Mouse (Mus musculus) liver, embryonic 12.5 days (tissue): ENCODE data around the gene St8sia1. TPM values are rescaled to one million over a fixed set of nuclear protein-coding genes. Genes with fewer than 3 reads are reported as not detected.

Experiments used
- ATAC-seq: fragments of 200-750 bp; cut with Nextera tagmentation; 2 replicates; pipeline ENCODE4 v1.8.0; 2017; ENCODE audit warnings: moderate number of reproducible peaks, mild to moderate bottlenecking, moderate library complexity
- H3K27ac ChIP-seq: fragments of 300-500 bp; sonication (generic); 2 replicates; pipeline ENCODE4 v1.5.1; 2016; ENCODE audit warnings: mild to moderate bottlenecking
- H3K27me3 ChIP-seq: fragments of 300-500 bp; sonication (generic); replicated peaks from 2 replicates; pipeline ENCODE4 v1.6.1; 2016; ENCODE audit warnings: mild to moderate bottlenecking, moderate library complexity
- H3K36me3 ChIP-seq: fragments of 300-500 bp; sonication (generic); 2 replicates; pipeline ENCODE4 v1.6.1; 2016; ENCODE audit warnings: mild to moderate bottlenecking, moderate library complexity
- H3K4me1 ChIP-seq: fragments of 300-500 bp; sonication (generic); 2 replicates; pipeline ENCODE4 v1.6.1; 2016
- H3K4me2 ChIP-seq: fragments of 300-500 bp; sonication (generic); 2 replicates; pipeline ENCODE4 v1.6.1; 2016; ENCODE audit warnings: mild to moderate bottlenecking, moderate library complexity
- H3K4me3 ChIP-seq: fragments of 300-500 bp; sonication (generic); 2 replicates; pipeline ENCODE4 v1.5.1; 2016; ENCODE audit warnings: mild to moderate bottlenecking, moderate library complexity
- H3K9ac ChIP-seq: fragments of 300-500 bp; sonication (generic); 2 replicates; pipeline ENCODE4 v1.6.1; 2016; ENCODE audit warnings: mild to moderate bottlenecking, moderate library complexity
- H3K9me3 ChIP-seq: fragments of 300-500 bp; sonication (generic); replicated peaks from 2 replicates; pipeline ENCODE4 v1.6.1; 2016; ENCODE audit warnings: mild to moderate bottlenecking, moderate library complexity
- WGBS: fragments of 180-500 bp; shearing (Covaris S2); methylation state at CpG from one replicate; pipeline ENCODE4 v1.1.7; 2016; ENCODE audit not compliant: insufficient replicate concordance; 5-methylcytosine and 5-hydroxymethylcytosine counted together
- polyA plus RNA-seq: library from polyadenylated mRNA; unstranded; fragments of >200 nt; fragmentation: Nextera tagmentation; extraction: Ambion mirVana; gene quantifications from 2 replicates; pipeline ENCODE4 v1.2.1, GENCODE M21; 2016

Gene St8sia1
- polyA plus RNA-seq, 1 experiment from 2014 or later = 0.67 TPM

- peaks cover 14% of the 10 kb centered on the region for H3K4me1 ChIP-seq
- no peak overlapping the region for H3K4me2 ChIP-seq
- no peak overlapping the region for H3K4me3 ChIP-seq
- WGBS = 50% methylated on average over 7 of the region's 7 CpGs
- no peaks in the 10 kb centered on the region for H3K27me3 ChIP-seq
- no peaks in the 10 kb centered on the region for H3K36me3 ChIP-seq
- ATAC-seq = no peak
- H3K27ac ChIP-seq = no peak overlapping the region
- H3K9ac ChIP-seq = no peak overlapping the region
- no peaks in the 10 kb centered on the region for H3K9me3 ChIP-seq
Measured at GRCm38 (mm10) chr6:142952361-142952954, 11.8 kb downstream of the St8sia1 start.

GRCm38 (mm10) chr6:142951564-142952308 lies 12.5 kb downstream of the St8sia1 start:
- H3K36me3 ChIP-seq = no peaks in the 10 kb centered on the region
- no peak overlapping the region for H3K4me2 ChIP-seq
- H3K4me3 ChIP-seq = no peak overlapping the region
- peaks cover 14% of the 10 kb centered on the region for H3K4me1 ChIP-seq
- H3K27me3 ChIP-seq = no peaks in the 10 kb centered on the region
- WGBS = 53% methylated on average over 7 of the region's 7 CpGs
- H3K27ac ChIP-seq = no peak overlapping the region
- ATAC-seq = no peak
- no peaks in the 10 kb centered on the region for H3K9me3 ChIP-seq
- H3K9ac ChIP-seq = no peak overlapping the region

GRCm38 (mm10) chr6:142950354-142950753 lies 13.9 kb downstream of the St8sia1 start:
- ATAC-seq = no peak
- Histone ChIP-seq H3K4me1 (peaks cover 17% of the 10 kb centered on the region), H3K4me2 (no peak overlapping the region), H3K27me3 (no peaks in the 10 kb centered on the region), H3K4me3 (no peak overlapping the region), H3K9me3 (no peaks in the 10 kb centered on the region), H3K9ac (no peak overlapping the region), H3K36me3 (no peaks in the 10 kb centered on the region), H3K27ac (no peak overlapping the region)
- WGBS = 58% methylated on average over 11 of the region's 11 CpGs

- no peak overlapping the region for H3K9ac ChIP-seq
- no peak overlapping the region for H3K4me2 ChIP-seq
- ATAC-seq = no peak
- H3K4me1 ChIP-seq = peaks cover 13% of the 10 kb centered on the region; the same call in 1 of the 2 replicates
- no peak overlapping the region for H3K27ac ChIP-seq
- no peaks in the 10 kb centered on the region for H3K9me3 ChIP-seq
- WGBS = 67% methylated on average over 5 of the region's 5 CpGs
- H3K4me3 ChIP-seq = no peak overlapping the region
- H3K27me3 ChIP-seq = no peaks in the 10 kb centered on the region
- no peaks in the 10 kb centered on the region for H3K36me3 ChIP-seq
Measured at GRCm38 (mm10) chr6:142948955-142949357, 15.3 kb downstream of the St8sia1 start.

- Histone ChIP-seq H3K4me3 (no peak overlapping the region), H3K27ac (no peak overlapping the region), H3K9me3 (no peaks in the 10 kb centered on the region), H3K9ac (no peak overlapping the region), H3K4me2 (no peak overlapping the region), H3K4me1 (peaks cover 13% of the 10 kb centered on the region; the same call in 1 of the 2 replicates), H3K36me3 (no peaks in the 10 kb centered on the region), H3K27me3 (no peaks in the 10 kb centered on the region)
- WGBS = 51% methylated on average over 6 of the region's 6 CpGs
- no peak for ATAC-seq
Measured at GRCm38 (mm10) chr6:142947029-142947428, 17.2 kb downstream of the St8sia1 start.

GRCm38 (mm10) chr6:142946069-142946871 lies 18.0 kb downstream of the St8sia1 start:
- Histone ChIP-seq H3K4me2 (no peak overlapping the region), H3K36me3 (no peaks in the 10 kb centered on the region), H3K27ac (no peak overlapping the region), H3K9me3 (no peaks in the 10 kb centered on the region), H3K9ac (no peak overlapping the region), H3K27me3 (no peaks in the 10 kb centered on the region), H3K4me3 (no peak overlapping the region), H3K4me1 (peaks cover 13% of the 10 kb centered on the region; the same call in 1 of the 2 replicates)
- no peak for ATAC-seq
- 64% methylated on average over 7 of the region's 8 CpGs for WGBS

- peaks cover 13% of the 10 kb centered on the region; the same call in 1 of the 2 replicates for H3K4me1 ChIP-seq
- 31% methylated on average over 2 of the region's 2 CpGs for WGBS
- H3K27me3 ChIP-seq = no peaks in the 10 kb centered on the region
- no peak overlapping the region for H3K4me2 ChIP-seq
- no peak overlapping the region for H3K9ac ChIP-seq
- H3K9me3 ChIP-seq = no peaks in the 10 kb centered on the region
- no peak overlapping the region for H3K27ac ChIP-seq
- ATAC-seq = peak; percentile 47; the same call in 1 of the 2 replicates
- no peaks in the 10 kb centered on the region for H3K36me3 ChIP-seq
- H3K4me3 ChIP-seq = no peak overlapping the region
Measured at GRCm38 (mm10) chr6:142945461-142945860, 18.8 kb downstream of the St8sia1 start.

GRCm38 (mm10) chr6:142944470-142944869 lies 19.8 kb downstream of the St8sia1 start:
- H3K4me2 ChIP-seq = no peak overlapping the region
- peaks cover 13% of the 10 kb centered on the region; the same call in 1 of the 2 replicates for H3K4me1 ChIP-seq
- no peaks in the 10 kb centered on the region for H3K9me3 ChIP-seq
- no peak for ATAC-seq
- H3K4me3 ChIP-seq = no peak overlapping the region
- 71% methylated on average over 3 of the region's 3 CpGs for WGBS
- H3K27ac ChIP-seq = no peak overlapping the region
- H3K27me3 ChIP-seq = no peaks in the 10 kb centered on the region
- no peak overlapping the region for H3K9ac ChIP-seq
- no peaks in the 10 kb centered on the region for H3K36me3 ChIP-seq

GRCm38 (mm10) chr6:142943419-142943818 lies 20.8 kb downstream of the St8sia1 start:
- H3K36me3 ChIP-seq = no peaks in the 10 kb centered on the region
- 78% methylated on average over 8 of the region's 8 CpGs for WGBS

GRCm38 (mm10) chr6:142941596-142942381 lies 22.5 kb downstream of the St8sia1 start:
- H3K4me3 ChIP-seq = no peak overlapping the region
- WGBS = 75% methylated on average over 11 of the region's 11 CpGs
- ATAC-seq = no peak
- H3K9me3 ChIP-seq = no peaks in the 10 kb centered on the region
- H3K27ac ChIP-seq = no peak overlapping the region
- H3K36me3 ChIP-seq = no peaks in the 10 kb centered on the region
- no peak overlapping the region for H3K9ac ChIP-seq
- H3K4me2 ChIP-seq = no peak overlapping the region
- H3K4me1 ChIP-seq = peaks cover 13% of the 10 kb centered on the region; the same call in 1 of the 2 replicates
- H3K27me3 ChIP-seq = no peaks in the 10 kb centered on the region

More at GRCm38 (mm10) chr6:142943419-142943818, 20.8 kb downstream of the St8sia1 start:
- Histone ChIP-seq H3K27ac (no peak overlapping the region), H3K4me1 (peaks cover 13% of the 10 kb centered on the region; the same call in 1 of the 2 replicates), H3K4me2 (no peak overlapping the region), H3K9ac (no peak overlapping the region), H3K4me3 (no peak overlapping the region), H3K27me3 (no peaks in the 10 kb centered on the region), H3K9me3 (no peaks in the 10 kb centered on the region)
- no peak for ATAC-seq

- Histone ChIP-seq H3K4me2 (no peak overlapping the region), H3K36me3 (no peaks in the 10 kb centered on the region), H3K9ac (no peak overlapping the region), H3K27ac (no peak overlapping the region), H3K9me3 (no peaks in the 10 kb centered on the region), H3K27me3 (no peaks in the 10 kb centered on the region), H3K4me3 (no peak overlapping the region), H3K4me1 (peaks cover 10% of the 10 kb centered on the region; the same call in 1 of the 2 replicates)
- WGBS = 77% methylated on average over 8 of the region's 8 CpGs
- ATAC-seq = no peak
Measured at GRCm38 (mm10) chr6:142941078-142941477, 23.2 kb downstream of the St8sia1 start.
